ENCODE assay signal across 10 mouse cellular contexts in the genomic region with DNA sequence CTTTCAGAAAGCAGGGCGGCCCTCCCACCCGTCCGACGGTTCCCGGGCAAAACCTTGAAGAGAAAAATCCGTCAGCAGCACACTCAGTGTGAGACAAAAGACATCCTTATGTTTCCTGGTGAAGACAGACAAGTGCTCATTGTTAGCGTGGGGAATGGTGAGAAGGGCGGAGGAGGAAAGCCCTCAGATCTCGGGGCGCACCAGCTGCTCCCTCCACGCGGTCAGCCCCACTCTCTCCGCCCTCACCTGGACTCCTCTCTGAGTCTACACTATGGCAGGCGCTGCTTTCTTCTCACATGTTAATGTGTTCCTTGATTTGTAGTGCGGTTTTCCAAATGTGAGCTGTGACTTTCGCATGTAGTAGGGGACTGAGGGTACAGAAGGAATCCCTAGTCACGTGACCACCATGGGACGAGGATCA. TPM values are rescaled to one million over a fixed set of nuclear protein-coding genes. Genes with fewer than 3 reads are reported as not detected.
DNase-seq lines count a peak whose midpoint lies in the region; ATAC-seq lines count a peak whose summit lies in the region.
"Had no signal": no experiment of that assay in that cellular context is flagged by ENCODE, and none has a peak within 500 bp of the region (broad histone marks: within the 10 kb centered on the region; RNA-seq: fewer than 3 reads in every experiment).

No protein-coding gene starts in this region.

- H3K4me1 ChIP-seq in heart, embryonic 13.5 days, result peaks cover 27% of the 10 kb centered on the region
- peaks cover 42% of the 10 kb centered on the region for H3K4me1 ChIP-seq in embryonic facial prominence, embryonic 14.5 days (ENCODE audit: control insufficient read depth, insufficient read depth, low read length)
- H3K4me1 ChIP-seq in intestine, embryonic 16.5 days (ENCODE audit: control insufficient read depth, insufficient read depth, low read length), result peaks cover 30% of the 10 kb centered on the region
- H3K4me1 ChIP-seq in neural tube, embryonic 13.5 days (replicated peaks), result peaks cover 89% of the 10 kb centered on the region

- H3K9ac ChIP-seq in heart, embryonic 13.5 days, result 0 out of 2 replicates have a peak overlapping the region, but pooled peaks have one; percentile 37
- H3K9ac ChIP-seq in embryonic facial prominence, embryonic 14.5 days (ENCODE audit: low read depth, low read length), result no peak overlapping the region
- H3K9ac ChIP-seq in intestine, embryonic 16.5 days (ENCODE audit: low read depth, low read length), result no peak overlapping the region; the same call in 1 of the 2 replicates
- H3K9ac ChIP-seq in neural tube, embryonic 13.5 days, result peak overlapping the region; percentile 39; the same call in 1 of the 2 replicates

- no peak for ATAC-seq in heart, embryonic 13.5 days (ENCODE audit: extremely low read depth, insufficient number of reproducible peaks, low FRiP score, low TSS enrichment)
- 0 out of 2 replicates have a peak, but pooled peaks have one; percentile 16 for ATAC-seq in embryonic facial prominence, embryonic 14.5 days (ENCODE audit: low read depth)
- ATAC-seq in intestine, embryonic 16.5 days, result no peak
- no peak for ATAC-seq in neural tube, embryonic 13.5 days (ENCODE audit: low read depth)
- ATAC-seq in frontal cortex, adult (ENCODE audit: low TSS enrichment), result no peak; the same call in 1 of the 2 replicates

- no peak overlapping the region for H3K27ac ChIP-seq in heart, embryonic 13.5 days (replicated peaks)
- no peak overlapping the region for H3K27ac ChIP-seq in embryonic facial prominence, embryonic 14.5 days (replicated peaks; ENCODE audit: low read depth, low read length)
- no peak overlapping the region for H3K27ac ChIP-seq in intestine, embryonic 16.5 days (ENCODE audit: low read length)
- H3K27ac ChIP-seq in neural tube, embryonic 13.5 days (replicated peaks), result peak overlapping the region; percentile 76

- intact Hi-C loops in heart, postnatal 36 days (cut with DNase I), result no loop called here

- H3K4me2 ChIP-seq in heart, embryonic 13.5 days, result peak overlapping the region; percentile 72
- peak overlapping the region; percentile 23; the same call in 1 of the 2 replicates for H3K4me2 ChIP-seq in embryonic facial prominence, embryonic 14.5 days (ENCODE audit: low read depth, low read length)
- H3K4me2 ChIP-seq in intestine, embryonic 16.5 days (ENCODE audit: low read depth, low read length), result peak overlapping the region; percentile 31; the same call in 1 of the 2 replicates
- H3K4me2 ChIP-seq in neural tube, embryonic 13.5 days, result peak overlapping the region; percentile 45

- peaks cover 4% of the 10 kb centered on the region for H3K9me3 ChIP-seq in heart, embryonic 13.5 days
- H3K9me3 ChIP-seq in embryonic facial prominence, embryonic 14.5 days (ENCODE audit: control insufficient read depth, low read length), result peaks cover 4% of the 10 kb centered on the region; the same call in 1 of the 2 replicates
- peaks cover 4% of the 10 kb centered on the region; the same call in 1 of the 2 replicates for H3K9me3 ChIP-seq in intestine, embryonic 16.5 days (ENCODE audit: control insufficient read depth, low read length)
- H3K9me3 ChIP-seq in neural tube, embryonic 13.5 days, result no peaks in the 10 kb centered on the region

- H3K4me3 ChIP-seq in heart, embryonic 13.5 days, result no peak overlapping the region
- H3K4me3 ChIP-seq in embryonic facial prominence, embryonic 14.5 days (ENCODE audit: low read depth, low read length), result no peak overlapping the region
- H3K4me3 ChIP-seq in intestine, embryonic 16.5 days (ENCODE audit: low read length), result no peak overlapping the region
- H3K4me3 ChIP-seq in neural tube, embryonic 13.5 days, result 0 out of 2 replicates have a peak overlapping the region, but pooled peaks have one; percentile 5

- DNase-seq in heart, postnatal 36 days, result no peak
- no peak for DNase-seq in embryonic facial prominence, embryonic 14.5 days (ENCODE audit: low spot score)
- DNase-seq in urinary bladder, adult 2 months (ENCODE audit: low spot score), result no peak
- DNase-seq in T-cell, adult 2 months (ENCODE audit: low spot score), result no peak

- peaks cover 62% of the 10 kb centered on the region for H3K27me3 ChIP-seq in heart, embryonic 13.5 days (replicated peaks)
- H3K27me3 ChIP-seq in embryonic facial prominence, embryonic 14.5 days (replicated peaks; ENCODE audit: control insufficient read depth, insufficient read depth, low read length), result no peaks in the 10 kb centered on the region
- no peaks in the 10 kb centered on the region for H3K27me3 ChIP-seq in intestine, embryonic 16.5 days (replicated peaks; ENCODE audit: control insufficient read depth, insufficient read depth, low read length)
- H3K27me3 ChIP-seq in neural tube, embryonic 13.5 days, result no peaks in the 10 kb centered on the region

- 14% methylated on average over 18 of the region's 18 CpGs for WGBS in heart, embryonic 13.5 days
- 16% methylated on average over 18 of the region's 18 CpGs for WGBS in embryonic facial prominence, embryonic 14.5 days
- 32% methylated on average over 18 of the region's 18 CpGs for WGBS in intestine, embryonic 16.5 days
- WGBS in neural tube, embryonic 13.5 days, result 4% methylated on average over 18 of the region's 18 CpGs

- no peaks in the 10 kb centered on the region for H3K36me3 ChIP-seq in heart, embryonic 13.5 days
- H3K36me3 ChIP-seq in embryonic facial prominence, embryonic 14.5 days (ENCODE audit: control insufficient read depth, insufficient read depth, low read length), result no peaks in the 10 kb centered on the region
- no peaks in the 10 kb centered on the region for H3K36me3 ChIP-seq in intestine, embryonic 16.5 days (ENCODE audit: control insufficient read depth, insufficient read depth, low read length)
- H3K36me3 ChIP-seq in neural tube, embryonic 13.5 days, result no peaks in the 10 kb centered on the region

RNA-seq across cellular contexts. Expression of gene Sema5b, which starts 47.8 kb away (rescaled TPM):
- polyA plus RNA-seq in heart, embryonic 13.5 days (2015; fragmentation: Nextera tagmentation; extraction: Ambion mirVana), result 1.1 and 2.0 TPM in 2 replicates
- 1 to 10 TPM in 1 of 2 experiments, under 1 TPM in 1; 0.83 to 1.7 TPM for total RNA-seq in heart, postnatal 36 days (2021)
- 5.5 and 8.0 TPM in 2 replicates for polyA plus RNA-seq in embryonic facial prominence, embryonic 14.5 days (2014; fragmentation: Nextera tagmentation; extraction: Ambion mirVana)
- 4.2 and 5.1 TPM in 2 replicates for polyA plus RNA-seq in intestine, embryonic 16.5 days (2015; fragmentation: Nextera tagmentation; extraction: Ambion mirVana)
- polyA plus RNA-seq in neural tube, embryonic 13.5 days (2015; fragmentation: Nextera tagmentation; extraction: Ambion mirVana), result 24.0 and 27.4 TPM in 2 replicates
- 0.59 and 1.9 TPM in 2 replicates for polyA plus RNA-seq in urinary bladder, adult 2 months (2012; rRNA removed)
- total RNA-seq: common myeloid progenitor, adult 5-6 weeks; megakaryocyte-erythroid progenitor cell, adult 5-6 weeks had no signal

Comparison
In these comparisons a context has a peak if more than half of its experiments do, and no peak if none do; other contexts are left out.
1. H3K9ac ChIP-seq: peak in heart, embryonic 13.5 days (single experiment) and neural tube, embryonic 13.5 days (single experiment); none in embryonic facial prominence, embryonic 14.5 days (single experiment) and intestine, embryonic 16.5 days (single experiment).
2. Peak in every context shown above with its lines, with median percentiles within 50 percentile points of each other: H3K4me2 ChIP-seq.